ENCODE assay signal across 26 mouse cellular contexts in the genomic region with DNA sequence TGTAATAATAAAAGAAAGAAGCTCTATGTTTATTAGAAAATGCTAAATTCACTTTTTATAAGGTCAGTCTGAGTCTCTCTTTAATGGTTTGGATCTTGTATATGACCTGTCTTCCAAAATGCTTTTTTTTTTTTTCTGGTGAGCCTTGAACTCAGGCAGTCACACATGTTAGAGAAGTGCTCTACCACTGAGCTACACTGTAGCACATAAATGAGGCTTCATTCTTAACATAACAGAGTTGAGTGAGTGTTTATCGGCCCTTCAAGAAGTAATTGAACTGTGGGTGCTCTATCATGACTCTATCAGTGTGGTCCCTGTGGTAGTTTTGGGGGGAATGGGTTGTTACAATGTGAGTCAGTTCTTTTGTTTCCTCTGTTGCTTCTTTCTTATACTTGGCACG.
"Had no signal": no experiment of that assay in that cellular context is flagged by ENCODE, and none has a peak within 500 bp of the region (broad histone marks: within the 10 kb centered on the region; RNA-seq: fewer than 3 reads in every experiment).

No protein-coding gene starts in this region.

- H3K9me3 ChIP-seq: embryonic facial prominence, embryonic 10.5 days; embryonic facial prominence, embryonic 12.5 days; embryonic facial prominence, embryonic 13.5 days; embryonic facial prominence, embryonic 15.5 days; forebrain, embryonic 10.5 days; forebrain, embryonic 12.5 days; forebrain, embryonic 13.5 days; forebrain, embryonic 15.5 days; heart, embryonic 10.5 days had no signal

- ATAC-seq: forebrain, embryonic 13.5 days; forebrain, embryonic 14.5 days; forebrain, embryonic 15.5 days; forebrain, embryonic 16.5 days; forebrain, postnatal 0 days had no signal

- H3K9ac ChIP-seq: embryonic facial prominence, embryonic 12.5 days; embryonic facial prominence, embryonic 13.5 days; embryonic facial prominence, embryonic 15.5 days; forebrain, embryonic 12.5 days; forebrain, embryonic 13.5 days; forebrain, embryonic 15.5 days; forebrain, postnatal 0 days had no signal

- H3K4me1 ChIP-seq: embryonic facial prominence, embryonic 10.5 days; embryonic facial prominence, embryonic 12.5 days; embryonic facial prominence, embryonic 13.5 days; embryonic facial prominence, embryonic 15.5 days; forebrain, embryonic 10.5 days; forebrain, embryonic 12.5 days; forebrain, embryonic 13.5 days; forebrain, embryonic 15.5 days; heart, embryonic 10.5 days had no signal

- H3K4me3 ChIP-seq: embryonic facial prominence, embryonic 10.5 days; embryonic facial prominence, embryonic 12.5 days; embryonic facial prominence, embryonic 13.5 days; embryonic facial prominence, embryonic 15.5 days; erythroblast, embryonic 14.5 days; forebrain, embryonic 10.5 days; forebrain, embryonic 12.5 days; forebrain, embryonic 13.5 days; forebrain, embryonic 15.5 days; gastrocnemius, adult 2 months; heart, adult 2 months; heart, embryonic 10.5 days had no signal

- H3K27me3 ChIP-seq: embryonic facial prominence, embryonic 12.5 days; embryonic facial prominence, embryonic 13.5 days; embryonic facial prominence, embryonic 15.5 days; forebrain, embryonic 13.5 days; forebrain, embryonic 15.5 days had no signal

- DNase-seq: cerebellum, adult 9-10 months; cerebellum, adult 9-11 months; cerebellum, postnatal 10 days; cerebellum, postnatal 14 days; cerebellum, postnatal 36 days; embryo, embryonic 11 days; forebrain, postnatal 0 days; gastrocnemius, adult 2 months; gastrocnemius, postnatal 10 days; gastrocnemius, postnatal 14 days; gastrocnemius, postnatal 25 days; gastrocnemius, postnatal 36 days; heart, adult 18-20 months; heart, adult 2 months had no signal

- H3K4me2 ChIP-seq: embryonic facial prominence, embryonic 12.5 days; embryonic facial prominence, embryonic 13.5 days; embryonic facial prominence, embryonic 15.5 days; forebrain, embryonic 12.5 days; forebrain, embryonic 13.5 days; forebrain, embryonic 15.5 days had no signal

- H3K27ac ChIP-seq: embryonic facial prominence, embryonic 10.5 days; embryonic facial prominence, embryonic 12.5 days; embryonic facial prominence, embryonic 13.5 days; embryonic facial prominence, embryonic 15.5 days; forebrain, embryonic 10.5 days; forebrain, embryonic 12.5 days; forebrain, embryonic 13.5 days; forebrain, embryonic 15.5 days; gastrocnemius, adult 2 months; heart, adult 2 months; heart, embryonic 10.5 days had no signal

- H3K36me3 ChIP-seq: embryonic facial prominence, embryonic 10.5 days; embryonic facial prominence, embryonic 12.5 days; embryonic facial prominence, embryonic 13.5 days; embryonic facial prominence, embryonic 15.5 days; forebrain, embryonic 10.5 days; forebrain, embryonic 12.5 days; forebrain, embryonic 15.5 days; heart, embryonic 10.5 days had no signal
